Mouse (Mus musculus) spleen, postnatal 14 days (tissue): ENCODE results near the gene Dstyk.

ENCODE experiments used
- DNase-seq, 2 experiments: peaks; one replicate each; pipeline ENCODE4 v3.0.0; 2021 to 2022; ENCODE audit warnings: low spot score in 2 of 2

Gene Dstyk

DNA sequence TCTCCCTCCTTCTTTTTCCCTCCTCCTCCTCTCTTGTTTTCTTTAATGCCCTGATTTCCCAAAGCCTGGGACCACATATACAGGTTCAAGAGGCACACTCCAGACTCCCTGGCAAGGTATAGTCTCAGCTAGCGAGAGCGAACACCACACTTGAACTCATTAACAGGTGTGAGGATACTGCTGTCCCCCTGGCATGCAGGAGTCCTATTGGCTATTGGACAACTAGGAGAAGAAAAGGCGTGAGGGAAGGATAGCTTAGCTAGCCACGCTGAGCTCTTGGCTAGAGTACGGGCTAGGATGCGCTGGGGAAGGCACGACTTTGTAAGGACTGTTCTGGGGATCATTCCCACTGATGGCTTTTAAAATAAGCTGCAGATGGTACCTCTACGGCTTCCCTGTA lies 94.8 kb downstream of the Dstyk start:
- no peak for DNase-seq

DNA sequence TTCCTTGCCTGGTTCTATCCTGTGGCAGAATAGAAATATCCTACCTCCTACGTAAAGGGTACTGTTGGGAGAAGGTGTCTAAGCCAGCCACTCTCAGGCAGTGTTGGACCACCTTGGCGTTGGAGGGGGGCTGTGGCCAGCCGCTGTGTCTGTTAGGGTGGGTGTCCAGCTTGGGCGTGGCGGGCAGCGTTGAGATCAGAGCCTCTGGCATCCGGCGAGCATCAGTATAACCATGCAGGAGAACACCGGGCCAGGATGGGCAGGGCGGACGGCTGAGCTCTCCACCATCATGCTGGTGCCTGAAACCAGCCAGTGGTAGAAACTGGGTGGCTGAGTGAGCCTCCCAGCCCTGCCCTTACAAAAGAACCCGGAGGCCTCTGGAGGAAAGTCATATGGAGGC lies 98.0 kb downstream of the Dstyk start:
- no peak for DNase-seq
